Comparison of ENCODE assay signal across 13 mouse cellular contexts in the genomic region with DNA sequence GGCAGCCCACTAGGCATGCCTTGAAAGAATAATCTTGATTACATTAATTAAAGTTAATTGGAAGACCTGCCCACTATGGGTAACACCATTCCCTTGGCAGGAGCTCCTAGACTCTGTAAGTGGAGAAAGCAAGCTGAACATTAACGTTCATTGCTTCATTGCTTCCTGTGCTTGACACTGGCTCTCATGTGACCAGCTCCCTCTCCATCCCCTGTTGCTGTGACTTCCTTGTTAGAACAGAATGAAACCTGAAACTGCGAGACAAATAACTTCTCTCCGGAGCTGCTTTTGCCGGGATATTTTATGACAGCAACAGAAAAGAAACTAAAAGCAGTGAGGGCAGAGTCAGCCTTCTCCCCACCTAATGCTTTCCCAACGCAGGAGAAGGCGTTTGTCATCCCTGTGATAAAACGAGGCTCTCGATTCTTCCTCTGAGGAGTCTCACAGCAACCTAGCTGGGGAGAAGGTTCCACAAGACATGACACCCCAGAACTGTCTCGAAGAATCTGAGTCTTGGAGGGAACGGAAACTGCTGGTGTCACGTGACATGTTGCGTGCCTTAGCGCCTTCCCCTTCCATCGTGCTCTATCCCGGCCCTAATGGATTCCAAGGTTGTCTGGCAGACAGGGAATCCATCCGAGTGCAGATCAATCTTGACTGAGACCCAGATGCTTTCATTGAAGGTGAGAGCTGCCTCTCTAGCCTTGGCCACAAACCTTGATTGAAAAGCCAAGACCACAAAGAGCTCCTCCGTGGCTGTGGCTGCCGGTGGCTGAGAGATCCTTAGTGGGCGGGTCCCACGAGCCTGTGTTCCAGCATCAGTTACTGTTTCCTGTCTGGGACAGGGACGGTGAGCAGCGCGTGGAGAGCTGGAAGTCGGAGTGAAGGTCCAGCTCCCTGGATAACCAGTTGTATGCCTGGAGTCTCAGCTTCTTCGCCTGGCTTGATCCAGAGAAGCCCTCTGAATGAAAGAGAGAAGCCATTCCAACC. TPM values are rescaled to one million over a fixed set of nuclear protein-coding genes. Genes with fewer than 3 reads are reported as not detected.
DNase-seq lines count a peak whose midpoint lies in the region; ATAC-seq and TF ChIP-seq lines count a peak whose summit lies in the region.
"Had no signal": no experiment of that assay in that cellular context is flagged by ENCODE, and none has a peak within 500 bp of the region (broad histone marks: within the 10 kb centered on the region; RNA-seq: fewer than 3 reads in every experiment).

No protein-coding gene starts in this region.

- in situ Hi-C loops in ES-E14 (cut with MboI; ENCODE audit: low sequenced_read_pairs in 2 of 2, unreplicated experiment in 2 of 2): no loop called here

- TF ChIP-seq CTCF in layer of hippocampus, adult 2 months (conservative IDR thresholded peaks at IDR 0.05): no peak

- peak overlapping the region; percentile 78 for H3K9ac ChIP-seq in ES-E14 (ENCODE audit: insufficient read depth, low read depth, low read length, poor library complexity, severe bottlenecking)
- H3K9ac ChIP-seq: embryonic facial prominence, embryonic 13.5 days; forebrain, postnatal 0 days; heart, embryonic 15.5 days had no signal

- DNase-seq in layer of hippocampus, adult 2 months (ENCODE audit: low spot score in 2 of 2): no peak
- DNase-seq in layer of hippocampus, postnatal 14 days (ENCODE audit: low spot score in 2 of 2): no peak
- DNase-seq in ES-E14 (ENCODE audit: low read depth, low spot score): no peak
- peak; percentile 55 for DNase-seq in induced T-regulatory cell, adult 2 months (ENCODE audit: low read depth)
- DNase-seq in ovary, postnatal 10 days (ENCODE audit: low spot score): no peak
- no peak for DNase-seq in spleen, postnatal 10 days (ENCODE audit: low spot score in 2 of 2)
- DNase-seq: adrenal gland, adult 8-10 months; cerebellum, adult 18-20 months; forebrain, postnatal 0 days; kidney, adult 8-10 months had no signal

- no peak overlapping the region for H3K4me3 ChIP-seq in layer of hippocampus, adult 2 months
- peak overlapping the region; percentile 27 to 43; a peak in 3 of 4 replicates for H3K4me3 ChIP-seq in ES-E14 (ENCODE audit: insufficient read depth in 1 of 2, low read depth in 1 of 2, low read length in 2 of 2, poor library complexity in 1 of 2, severe bottlenecking in 1 of 2)
- H3K4me3 ChIP-seq: embryonic facial prominence, embryonic 13.5 days; heart, embryonic 15.5 days had no signal

- ATAC-seq in megakaryocyte progenitor cell, adult 5-6 weeks (replicated peaks; ENCODE audit: poor library complexity): 0 out of 2 replicates have a peak, but pooled peaks have one; percentile 6
- ATAC-seq: forebrain, postnatal 0 days had no signal

- peaks cover 10% of the 10 kb centered on the region for H3K36me3 ChIP-seq in ES-E14 (ENCODE audit: control insufficient read depth, insufficient read depth, low read length, poor library complexity, severe bottlenecking)

- 0 out of 2 replicates have a peak overlapping the region, but pooled peaks have one; percentile 14 for H3K27ac ChIP-seq in layer of hippocampus, adult 2 months
- peak overlapping the region; percentile 33 for H3K27ac ChIP-seq in ES-E14 (ENCODE audit: insufficient read depth, low read depth, low read length, poor library complexity, severe bottlenecking)
- H3K27ac ChIP-seq: embryonic facial prominence, embryonic 13.5 days; heart, embryonic 15.5 days had no signal

- no peaks in the 10 kb centered on the region for H3K9me3 ChIP-seq in ES-E14 (ENCODE audit: control insufficient read depth, insufficient read depth, low read depth, low read length)
- H3K9me3 ChIP-seq: embryonic facial prominence, embryonic 13.5 days; heart, embryonic 15.5 days had no signal

- peaks cover 4 to 7% of the 10 kb centered on the region in 2 experiments; a peak in 3 of 4 replicates for H3K4me1 ChIP-seq in ES-E14 (ENCODE audit: control insufficient read depth in 2 of 2, insufficient read depth in 2 of 2, low read length in 2 of 2, poor library complexity in 1 of 2)

TF ChIP-seq in ES-E14, 5 proteins besides CTCF, POLR2A, EP300 and RAD21:
- TF ChIP-seq HCFC1 (IDR thresholded peaks at IDR 0.05; ENCODE audit: borderline replicate concordance, insufficient read depth, low read length): no peak
- no peak for TF ChIP-seq CHD2 (IDR thresholded peaks at IDR 0.05; ENCODE audit: low read depth, low read length)
- no peak for TF ChIP-seq MAFK (IDR thresholded peaks at IDR 0.05; ENCODE audit: insufficient read depth, low read depth, low read length)
- no peak for TF ChIP-seq ZNF384 (IDR thresholded peaks at IDR 0.05; ENCODE audit: low read depth, low read length)
- TF ChIP-seq ZC3H11A (IDR thresholded peaks at IDR 0.05; ENCODE audit: borderline replicate concordance, low read depth, low read length): no peak

RNA-seq across cellular contexts. Expression of a gene that starts 3.2 kb away (rescaled TPM):
- 1 to 10 TPM; 1.3 to 1.6 TPM for total RNA-seq in layer of hippocampus, adult 2 months (2021)
- 1 to 10 TPM; 2.0 to 2.9 TPM for total RNA-seq in layer of hippocampus, postnatal 14 days (2021)
- 139 and 168 TPM in 2 replicates for total RNA-seq in ES-E14 (2012; rRNA removed)
- 52.4 and 62.0 TPM in 2 replicates for total RNA-seq in megakaryocyte progenitor cell, adult 5-6 weeks (2015)
- total RNA-seq in megakaryocyte progenitor cell, adult 5-6 weeks (2017): 40.8 and 49.6 TPM in 2 replicates

RNA-seq across cellular contexts. Expression of a gene that starts 12.1 kb away (rescaled TPM):
- 10 to 100 TPM; 60.7 to 62.3 TPM for total RNA-seq in layer of hippocampus, adult 2 months (2021)
- total RNA-seq in layer of hippocampus, postnatal 14 days (2021): 10 to 100 TPM; 74.0 to 82.4 TPM
- total RNA-seq in ES-E14 (2012; rRNA removed): 400 and 412 TPM in 2 replicates
- 258 and 268 TPM in 2 replicates for total RNA-seq in megakaryocyte progenitor cell, adult 5-6 weeks (2015)
- total RNA-seq in megakaryocyte progenitor cell, adult 5-6 weeks (2017): 117 and 152 TPM in 2 replicates

RNA-seq across cellular contexts. Expression of a gene that starts 13.5 kb away (rescaled TPM):
- 1 to 10 TPM; 3.1 to 5.5 TPM for total RNA-seq in layer of hippocampus, adult 2 months (2021)
- total RNA-seq in layer of hippocampus, postnatal 14 days (2021): 1 to 10 TPM; 5.1 to 6.5 TPM
- total RNA-seq in ES-E14 (2012; rRNA removed): 204 and 335 TPM in 2 replicates
- total RNA-seq in megakaryocyte progenitor cell, adult 5-6 weeks (2015): 25.8 and 38.5 TPM in 2 replicates
- total RNA-seq in megakaryocyte progenitor cell, adult 5-6 weeks (2017): 15.5 and 22.3 TPM in 2 replicates

RNA-seq across cellular contexts. Expression of a gene that starts 46.6 kb away (rescaled TPM):
- 10 to 100 TPM; 11.8 to 13.9 TPM for total RNA-seq in layer of hippocampus, adult 2 months (2021)
- total RNA-seq in layer of hippocampus, postnatal 14 days (2021): 10 to 100 TPM; 10.9 to 11.0 TPM
- 8.9 and 9.2 TPM in 2 replicates for total RNA-seq in ES-E14 (2012; rRNA removed)
- total RNA-seq in megakaryocyte progenitor cell, adult 5-6 weeks (2015): 30.3 and 31.8 TPM in 2 replicates
- 32.2 and 33.1 TPM in 2 replicates for total RNA-seq in megakaryocyte progenitor cell, adult 5-6 weeks (2017)

RNA-seq across cellular contexts. Expression of a gene that starts 46.8 kb away (rescaled TPM):
- 10 to 100 TPM; 77.3 to 88.6 TPM for total RNA-seq in layer of hippocampus, adult 2 months (2021)
- total RNA-seq in layer of hippocampus, postnatal 14 days (2021): 10 to 100 TPM; 75.0 to 78.4 TPM
- total RNA-seq in ES-E14 (2012; rRNA removed): 53.2 and 56.1 TPM in 2 replicates
- 41.5 and 52.4 TPM in 2 replicates for total RNA-seq in megakaryocyte progenitor cell, adult 5-6 weeks (2015)
- total RNA-seq in megakaryocyte progenitor cell, adult 5-6 weeks (2017): 18.0 and 27.9 TPM in 2 replicates

Comparison
In these comparisons a context has a peak if more than half of its experiments do, and no peak if none do; other contexts are left out.
1. RNA of a gene that starts 3.2 kb away (total RNA-seq): 139 to 168 TPM in ES-E14 and 40.8 to 62.0 TPM in megakaryocyte progenitor cell, adult 5-6 weeks; 2.0 to 2.9 TPM in layer of hippocampus, postnatal 14 days and 1.3 to 1.6 TPM in layer of hippocampus, adult 2 months; every median in the first group is over 10 times any median in the second.